Mouse (Mus musculus): ENCODE results near the gene Slc30a4. TPM values are rescaled to one million over a fixed set of nuclear protein-coding genes. Genes with fewer than 3 reads are reported as not detected.

Gene Slc30a4
- polyA plus RNA-seq, 1 experiment from 2014 or later, result 7.9 TPM

GRCm38 (mm10) chr2:122716301-122716842 lies 13.9 kb upstream of the Slc30a4 start:
- DNase-seq (ENCODE audit: low spot score) (no peak), ATAC-seq (ENCODE audit: low FRiP score) (no peak)
- H3K4me2 ChIP-seq (replicated peaks; ENCODE audit: low read depth, low read length), result no peak overlapping the region
- no peak overlapping the region for H3K4me3 ChIP-seq (ENCODE audit: low read depth, low read length)
- H3K36me3 ChIP-seq (ENCODE audit: control insufficient read depth, insufficient read depth, low read length), result no peaks in the 10 kb centered on the region
- no peaks in the 10 kb centered on the region for H3K9me3 ChIP-seq (ENCODE audit: control insufficient read depth, low read length)
- H3K4me1 ChIP-seq (replicated peaks; ENCODE audit: control insufficient read depth, insufficient read depth, low read length), result no peaks in the 10 kb centered on the region
- 82% methylated on average over 3 of the region's 3 CpGs for WGBS
- H3K27ac ChIP-seq (ENCODE audit: low read depth, low read length), result no peak overlapping the region
- no peaks in the 10 kb centered on the region for H3K27me3 ChIP-seq (ENCODE audit: control insufficient read depth, insufficient read depth, low read length)
- no peak overlapping the region for H3K9ac ChIP-seq (ENCODE audit: low read depth, low read length)

GRCm38 (mm10) chr2:122715148-122715692 lies 12.8 kb upstream of the Slc30a4 start:
- no peaks in the 10 kb centered on the region for H3K36me3 ChIP-seq (ENCODE audit: control insufficient read depth, insufficient read depth, low read length)
- no peak overlapping the region for H3K9ac ChIP-seq (ENCODE audit: low read depth, low read length)
- H3K9me3 ChIP-seq (ENCODE audit: control insufficient read depth, low read length), result no peaks in the 10 kb centered on the region
- H3K27ac ChIP-seq (ENCODE audit: low read depth, low read length), result no peak overlapping the region
- no peak for ATAC-seq (ENCODE audit: low FRiP score)
- H3K4me2 ChIP-seq (replicated peaks; ENCODE audit: low read depth, low read length), result no peak overlapping the region
- H3K4me1 ChIP-seq (replicated peaks; ENCODE audit: control insufficient read depth, insufficient read depth, low read length), result no peaks in the 10 kb centered on the region
- H3K4me3 ChIP-seq (ENCODE audit: low read depth, low read length), result no peak overlapping the region
- WGBS, result 81% methylated on average over 5 of the region's 5 CpGs
- H3K27me3 ChIP-seq (ENCODE audit: control insufficient read depth, insufficient read depth, low read length), result no peaks in the 10 kb centered on the region
- DNase-seq (ENCODE audit: low spot score), result no peak

- WGBS, result 87% methylated on average over 2 of the region's 2 CpGs
- no peaks in the 10 kb centered on the region for H3K27me3 ChIP-seq (ENCODE audit: control insufficient read depth, insufficient read depth, low read length)
- H3K27ac ChIP-seq (ENCODE audit: low read depth, low read length), result no peak overlapping the region
- DNase-seq (ENCODE audit: low spot score), result no peak
- H3K4me2 ChIP-seq (replicated peaks; ENCODE audit: low read depth, low read length), result no peak overlapping the region
- no peak overlapping the region for H3K9ac ChIP-seq (ENCODE audit: low read depth, low read length)
- no peaks in the 10 kb centered on the region for H3K4me1 ChIP-seq (replicated peaks; ENCODE audit: control insufficient read depth, insufficient read depth, low read length)
- no peak for ATAC-seq (ENCODE audit: low FRiP score)
- H3K4me3 ChIP-seq (ENCODE audit: low read depth, low read length), result no peak overlapping the region
- H3K36me3 ChIP-seq (ENCODE audit: control insufficient read depth, insufficient read depth, low read length), result no peaks in the 10 kb centered on the region
- no peaks in the 10 kb centered on the region for H3K9me3 ChIP-seq (ENCODE audit: control insufficient read depth, low read length)
Observed at GRCm38 (mm10) chr2:122712848-122713247, 10.4 kb upstream of the Slc30a4 start.

- Histone ChIP-seq H3K4me1 (replicated peaks; ENCODE audit: control insufficient read depth, insufficient read depth, low read length) (no peaks in the 10 kb centered on the region), H3K36me3 (ENCODE audit: control insufficient read depth, insufficient read depth, low read length) (no peaks in the 10 kb centered on the region), H3K27ac (ENCODE audit: low read depth, low read length) (no peak overlapping the region), H3K9me3 (ENCODE audit: control insufficient read depth, low read length) (no peaks in the 10 kb centered on the region), H3K9ac (ENCODE audit: low read depth, low read length) (no peak overlapping the region), H3K4me2 (replicated peaks; ENCODE audit: low read depth, low read length) (no peak overlapping the region), H3K27me3 (ENCODE audit: control insufficient read depth, insufficient read depth, low read length) (no peaks in the 10 kb centered on the region), H3K4me3 (ENCODE audit: low read depth, low read length) (no peak overlapping the region)
- WGBS, result 84% methylated on average over 3 of the region's 3 CpGs
- DNase-seq (ENCODE audit: low spot score), result no peak
- ATAC-seq (ENCODE audit: low FRiP score), result no peak
Observed at GRCm38 (mm10) chr2:122711911-122712310, 9.4 kb upstream of the Slc30a4 start.

- H3K9ac ChIP-seq (ENCODE audit: low read depth, low read length), result no peak overlapping the region
- no peaks in the 10 kb centered on the region for H3K27me3 ChIP-seq (ENCODE audit: control insufficient read depth, insufficient read depth, low read length)
- no peak overlapping the region for H3K4me2 ChIP-seq (replicated peaks; ENCODE audit: low read depth, low read length)
- H3K27ac ChIP-seq (ENCODE audit: low read depth, low read length), result no peak overlapping the region
- DNase-seq (ENCODE audit: low spot score) (no peak), ATAC-seq (ENCODE audit: low FRiP score) (no peak)
- WGBS, result 88% methylated on average over 1 of the region's 1 CpGs
- no peaks in the 10 kb centered on the region for H3K36me3 ChIP-seq (ENCODE audit: control insufficient read depth, insufficient read depth, low read length)
- H3K4me3 ChIP-seq (ENCODE audit: low read depth, low read length), result no peak overlapping the region
- H3K9me3 ChIP-seq (ENCODE audit: control insufficient read depth, low read length), result no peaks in the 10 kb centered on the region
- H3K4me1 ChIP-seq (replicated peaks; ENCODE audit: control insufficient read depth, insufficient read depth, low read length), result no peaks in the 10 kb centered on the region
Observed at GRCm38 (mm10) chr2:122709156-122709555, 6.7 kb upstream of the Slc30a4 start.

GRCm38 (mm10) chr2:122708080-122708479 lies 5.6 kb upstream of the Slc30a4 start:
- Histone ChIP-seq H3K27ac (ENCODE audit: low read depth, low read length) (no peak overlapping the region), H3K9me3 (ENCODE audit: control insufficient read depth, low read length) (no peaks in the 10 kb centered on the region), H3K4me3 (ENCODE audit: low read depth, low read length) (no peak overlapping the region), H3K4me2 (replicated peaks; ENCODE audit: low read depth, low read length) (no peak overlapping the region), H3K4me1 (replicated peaks; ENCODE audit: control insufficient read depth, insufficient read depth, low read length) (no peaks in the 10 kb centered on the region), H3K36me3 (ENCODE audit: control insufficient read depth, insufficient read depth, low read length) (no peaks in the 10 kb centered on the region), H3K27me3 (ENCODE audit: control insufficient read depth, insufficient read depth, low read length) (no peaks in the 10 kb centered on the region), H3K9ac (ENCODE audit: low read depth, low read length) (no peak overlapping the region)
- no peak for DNase-seq (ENCODE audit: low spot score)
- ATAC-seq (ENCODE audit: low FRiP score), result no peak
- 83% methylated on average over 3 of the region's 3 CpGs for WGBS

- DNase-seq (ENCODE audit: low spot score) (no peak), ATAC-seq (ENCODE audit: low FRiP score) (no peak)
- no peaks in the 10 kb centered on the region for H3K27me3 ChIP-seq (ENCODE audit: control insufficient read depth, insufficient read depth, low read length)
- no peaks in the 10 kb centered on the region for H3K9me3 ChIP-seq (ENCODE audit: control insufficient read depth, low read length)
- 87% methylated on average over 2 of the region's 2 CpGs for WGBS
- H3K4me3 ChIP-seq (ENCODE audit: low read depth, low read length), result no peak overlapping the region
- no peaks in the 10 kb centered on the region for H3K36me3 ChIP-seq (ENCODE audit: control insufficient read depth, insufficient read depth, low read length)
- H3K4me1 ChIP-seq (replicated peaks; ENCODE audit: control insufficient read depth, insufficient read depth, low read length), result peaks cover 2% of the 10 kb centered on the region; the same call in 1 of the 2 replicates
- H3K4me2 ChIP-seq (replicated peaks; ENCODE audit: low read depth, low read length), result no peak overlapping the region
- H3K27ac ChIP-seq (ENCODE audit: low read depth, low read length), result no peak overlapping the region
- H3K9ac ChIP-seq (ENCODE audit: low read depth, low read length), result no peak overlapping the region
Observed at GRCm38 (mm10) chr2:122704572-122704971, 2.1 kb upstream of the Slc30a4 start.

GRCm38 (mm10) chr2:122701871-122702180 lies 637 bp downstream of the Slc30a4 start:
- under 1% methylated on average over 15 of the region's 15 CpGs for WGBS
- ATAC-seq (ENCODE audit: low FRiP score), result no peak
- no peaks in the 10 kb centered on the region for H3K9me3 ChIP-seq (ENCODE audit: control insufficient read depth, low read length)
- no peak overlapping the region for H3K27ac ChIP-seq (ENCODE audit: low read depth, low read length)
- H3K4me3 ChIP-seq (ENCODE audit: low read depth, low read length), result peak overlapping the region; percentile 43
- peaks cover 2% of the 10 kb centered on the region; the same call in 1 of the 2 replicates for H3K4me1 ChIP-seq (replicated peaks; ENCODE audit: control insufficient read depth, insufficient read depth, low read length)
- no peaks in the 10 kb centered on the region for H3K36me3 ChIP-seq (ENCODE audit: control insufficient read depth, insufficient read depth, low read length)
- peak overlapping the region; percentile 88 for H3K4me2 ChIP-seq (replicated peaks; ENCODE audit: low read depth, low read length)
- peak overlapping the region; percentile 40 for H3K9ac ChIP-seq (ENCODE audit: low read depth, low read length)
- no peak for DNase-seq (ENCODE audit: low spot score)
- no peaks in the 10 kb centered on the region for H3K27me3 ChIP-seq (ENCODE audit: control insufficient read depth, insufficient read depth, low read length)

GRCm38 (mm10) chr2:122701012-122701411 lies 1.5 kb downstream of the Slc30a4 start:
- no peak overlapping the region for H3K9ac ChIP-seq (ENCODE audit: low read depth, low read length)
- no peak for ATAC-seq (ENCODE audit: low FRiP score)
- H3K36me3 ChIP-seq (ENCODE audit: control insufficient read depth, insufficient read depth, low read length), result no peaks in the 10 kb centered on the region
- 64% methylated on average over 8 of the region's 8 CpGs for WGBS
- no peaks in the 10 kb centered on the region for H3K27me3 ChIP-seq (ENCODE audit: control insufficient read depth, insufficient read depth, low read length)
- peaks cover 2% of the 10 kb centered on the region; the same call in 1 of the 2 replicates for H3K4me1 ChIP-seq (replicated peaks; ENCODE audit: control insufficient read depth, insufficient read depth, low read length)
- no peak for DNase-seq (ENCODE audit: low spot score)
- H3K4me2 ChIP-seq (replicated peaks; ENCODE audit: low read depth, low read length), result peak overlapping the region; percentile 88; the same call in 1 of the 2 replicates
- H3K4me3 ChIP-seq (ENCODE audit: low read depth, low read length), result no peak overlapping the region
- H3K9me3 ChIP-seq (ENCODE audit: control insufficient read depth, low read length), result no peaks in the 10 kb centered on the region
- no peak overlapping the region for H3K27ac ChIP-seq (ENCODE audit: low read depth, low read length)

Measured in hindbrain, embryonic 11.5 days (tissue).